Mouse (Mus musculus): ENCODE results near the gene Atad1. TPM values are rescaled to one million over a fixed set of nuclear protein-coding genes. Genes with fewer than 3 reads are reported as not detected.

The Atad1 gene
- total RNA-seq, 2 experiments from 2014 or later: 50.7 to 53.3 TPM

DNA sequence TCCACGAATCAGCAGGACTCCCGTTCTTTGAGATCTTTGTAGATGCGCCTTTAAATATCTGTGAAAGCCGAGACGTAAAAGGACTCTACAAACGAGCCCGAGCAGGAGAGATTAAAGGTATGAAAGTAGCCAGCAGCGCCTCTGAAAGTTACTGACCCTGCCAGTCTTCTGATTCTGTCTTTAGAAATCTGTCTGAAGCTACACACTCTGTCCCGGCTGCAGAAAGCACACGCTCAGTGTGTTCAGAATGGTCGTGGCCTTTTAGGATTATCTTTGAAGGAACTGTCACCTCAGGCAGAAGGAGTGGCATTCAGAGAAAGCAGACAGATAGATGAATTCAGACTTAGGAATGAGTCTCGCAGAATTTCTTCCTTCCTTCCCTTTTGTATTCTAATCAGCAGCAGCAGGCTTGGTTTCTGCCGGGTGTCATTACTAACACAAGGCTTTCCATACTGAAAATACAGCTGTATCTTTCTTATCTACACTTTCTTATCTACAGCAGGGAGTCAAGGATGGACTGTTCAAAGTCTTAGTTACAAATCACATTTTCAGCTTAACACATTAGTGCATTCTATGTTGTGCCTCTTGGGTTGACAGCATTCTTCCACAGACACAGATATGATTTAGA is 101.2 kb downstream of the Atad1 start:
- DNase-seq: no peak
- intact Hi-C loops (cut with DNase I): no loop called here

DNA sequence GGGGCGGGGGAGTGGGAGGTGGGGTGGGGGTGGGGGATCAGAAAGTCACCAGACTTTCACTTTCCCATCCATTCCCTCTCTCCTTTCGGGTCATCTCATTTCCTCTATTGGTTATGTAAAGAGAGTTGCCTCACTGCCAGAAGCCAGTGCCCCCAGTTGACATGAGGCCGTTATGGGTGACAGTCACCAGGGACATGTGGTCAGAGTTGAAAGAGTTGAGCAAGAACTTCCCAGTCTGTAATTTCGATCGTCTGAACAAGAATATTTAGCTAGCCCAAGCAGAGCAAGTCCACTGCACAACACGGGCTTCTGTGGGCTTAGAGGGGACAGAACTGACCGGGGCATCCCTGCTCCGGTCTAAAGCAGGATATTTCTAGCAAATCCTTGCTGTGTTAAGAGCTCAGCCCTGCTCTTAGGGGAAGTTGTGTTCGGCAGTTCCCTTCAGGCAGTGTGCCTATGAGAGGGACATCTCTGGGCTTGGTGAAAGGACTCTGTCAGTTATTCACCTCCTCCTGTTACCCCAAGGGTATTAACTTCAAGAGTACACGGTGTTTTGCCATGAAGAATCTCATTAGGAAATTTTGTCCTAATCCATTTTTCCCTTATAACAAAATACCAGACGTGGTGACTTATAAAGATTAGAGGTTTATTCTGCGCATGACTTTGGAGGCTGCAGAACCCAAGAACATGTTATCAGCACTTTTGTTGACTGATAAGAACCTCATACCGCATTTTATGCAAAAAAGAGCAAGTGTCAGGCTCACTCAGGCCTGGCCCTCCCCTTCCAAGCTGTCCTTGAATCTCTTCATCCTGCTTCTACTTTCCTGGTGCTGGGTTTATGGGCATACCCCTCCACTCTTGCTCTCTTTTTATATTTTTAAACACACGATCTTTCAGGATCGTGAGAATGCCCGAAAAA is 102.0 kb downstream of the Atad1 start:
- DNase-seq: no peak
- intact Hi-C loops (cut with DNase I): no loop called here

DNA sequence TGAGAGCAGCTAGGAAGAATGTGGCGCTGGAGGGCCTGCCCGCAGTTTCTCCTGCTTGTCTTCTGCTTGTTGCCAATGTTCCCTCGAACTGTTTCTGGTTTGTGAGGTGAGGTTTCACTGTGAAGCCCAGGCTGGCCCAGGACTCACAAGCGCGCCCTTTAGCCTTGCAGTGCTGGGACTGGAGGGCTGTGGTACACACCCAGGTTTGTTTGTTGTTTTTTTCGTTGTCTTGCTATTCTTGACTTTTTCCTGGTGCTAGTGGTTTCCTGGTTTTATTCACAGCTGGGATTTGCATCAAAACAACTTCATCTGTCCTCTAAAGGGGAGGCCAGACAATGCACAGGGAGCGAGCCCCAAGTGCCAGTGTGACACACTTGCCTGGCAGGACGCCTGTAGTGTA is 104.7 kb downstream of the Atad1 start:
- DNase-seq: no peak
- intact Hi-C loops (cut with DNase I): no loop called here

DNA sequence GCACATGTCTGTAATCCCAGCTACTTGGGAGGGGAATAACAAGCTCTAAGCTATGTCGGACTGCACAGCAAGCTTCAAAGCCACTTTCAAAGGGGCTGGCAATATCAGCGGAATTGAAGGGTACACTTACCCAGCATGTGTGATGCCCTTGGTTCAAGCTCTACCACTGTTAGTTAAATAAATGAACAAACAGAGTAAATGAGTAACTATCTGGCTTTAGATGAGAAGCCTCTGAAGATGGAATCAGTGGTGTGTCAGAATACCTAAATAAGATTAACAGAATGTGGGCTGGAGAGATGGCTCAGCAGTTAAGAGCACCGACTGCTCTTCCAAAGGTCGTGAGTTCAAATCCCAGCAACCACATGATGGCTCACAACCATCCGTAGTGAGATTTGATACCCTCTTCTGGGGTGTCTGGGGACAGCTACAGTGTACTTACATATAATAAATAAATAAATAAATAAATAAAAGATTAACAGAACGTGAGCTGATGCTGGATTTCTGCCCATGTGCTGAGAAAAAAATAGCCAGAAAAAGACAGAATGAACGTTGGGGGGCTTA is 110.9 kb downstream of the Atad1 start:
- intact Hi-C loops (cut with DNase I): no loop called here

DNA sequence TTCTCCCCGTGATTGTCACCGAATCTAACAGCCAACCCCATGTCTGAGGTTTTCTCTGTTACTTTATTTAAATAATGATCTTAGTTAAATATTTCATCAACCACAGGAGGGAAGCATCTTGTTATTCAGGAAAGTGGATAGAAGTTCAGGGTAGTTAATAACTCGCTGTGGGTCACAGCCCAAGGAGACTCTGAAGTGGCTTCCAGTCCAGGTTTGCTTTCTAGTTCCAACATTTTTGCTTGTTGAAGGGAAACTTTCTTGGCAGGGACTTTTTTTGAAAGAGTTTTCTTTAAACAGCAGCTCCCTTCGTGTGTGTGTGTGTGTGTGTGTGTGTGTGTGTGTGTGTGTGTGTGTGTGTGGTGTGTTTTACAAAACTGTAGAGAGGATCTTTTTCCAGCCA is 112.0 kb downstream of the Atad1 start:
- intact Hi-C loops (cut with DNase I): no loop called here
- DNase-seq: no peak

More for the DNA sequence above, 110.9 kb downstream of the Atad1 start:
- DNase-seq: no peak

DNA sequence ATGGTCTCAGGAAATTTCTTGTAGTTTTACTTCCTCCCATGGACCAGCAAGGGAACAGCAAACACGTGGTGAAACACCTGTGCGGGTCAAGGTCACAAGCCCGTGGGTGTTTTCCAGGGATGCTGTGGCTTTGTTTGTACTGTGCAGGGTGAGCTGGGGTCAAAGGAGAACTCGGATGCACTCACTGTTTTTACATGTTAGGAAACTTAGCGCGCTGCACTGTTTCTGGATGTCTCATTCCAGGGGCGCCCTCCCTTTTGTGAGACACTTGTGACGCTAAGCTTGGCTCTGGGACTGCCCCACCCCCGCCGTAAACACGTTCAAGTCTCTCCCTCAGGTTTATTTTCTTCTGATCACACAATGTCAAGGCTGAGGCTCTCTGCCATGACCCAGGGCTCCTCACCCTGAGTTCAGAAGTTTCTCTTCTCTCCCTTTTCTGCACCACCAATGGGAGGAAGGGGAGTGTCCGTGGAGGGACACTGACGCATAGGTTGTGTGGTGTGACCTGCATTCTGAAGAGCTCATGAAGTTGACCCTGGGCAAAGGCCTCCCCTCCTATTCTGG is 112.7 kb downstream of the Atad1 start:
- DNase-seq: no peak
- intact Hi-C loops (cut with DNase I): no loop called here

DNA sequence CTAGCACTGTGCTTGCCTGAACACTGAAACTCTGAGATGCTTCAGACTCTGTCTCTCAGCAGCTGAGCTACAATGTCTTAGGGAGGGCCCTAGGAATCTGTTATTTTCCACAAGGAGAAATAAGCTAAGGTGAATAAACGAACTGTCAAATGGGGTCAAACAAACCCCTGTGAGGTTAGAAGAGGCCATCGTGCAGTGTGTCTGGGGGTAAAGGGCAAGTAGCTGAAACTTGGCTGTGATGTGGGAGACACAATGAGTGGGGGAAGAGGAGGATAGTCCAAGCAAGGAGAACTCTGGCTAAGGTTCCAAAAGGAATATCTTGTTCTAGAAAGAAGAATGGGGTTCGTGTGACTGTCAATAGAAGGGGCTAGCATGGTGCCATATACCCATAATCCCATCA is 117.4 kb downstream of the Atad1 start:
- intact Hi-C loops (cut with DNase I): no loop called here

More for the DNA sequence above, 117.4 kb downstream of the Atad1 start:
- no peak for DNase-seq

Other genes starting within 250 kb of the Atad1 start
- 1 to 10 TPM; 4.4 to 5.3 TPM for gene Papss2, start 144.0 kb downstream of the Atad1 start, total RNA-seq (2021)
- 10 to 100 TPM; 31.3 to 32.0 TPM for gene Pten, start 17.7 kb upstream of the Atad1 start, total RNA-seq (2021)